Mouse (Mus musculus): ENCODE measurements around the gene Mef2c. TPM values are rescaled to one million over a fixed set of nuclear protein-coding genes. Genes with fewer than 3 reads are reported as not detected.

Gene Mef2c
- polyA plus RNA-seq, 1 experiment from 2014 or later, result 133 TPM

- Histone ChIP-seq H3K4me2 (no peak overlapping the region), H3K9ac (no peak overlapping the region), H3K9me3 (no peaks in the 10 kb centered on the region), H3K36me3 (peaks cover 6% of the 10 kb centered on the region; the same call in 1 of the 2 replicates), H3K27ac (no peak overlapping the region), H3K4me3 (no peak overlapping the region), H3K4me1 (no peaks in the 10 kb centered on the region), H3K27me3 (no peaks in the 10 kb centered on the region)
- 79% methylated on average over 7 of the region's 7 CpGs for WGBS
- ATAC-seq (ENCODE audit: insufficient number of reproducible peaks, low FRiP score, low TSS enrichment, low read depth), result no peak
Measured at GRCm38 (mm10) chr13:83656094-83656493, 152.3 kb downstream of the Mef2c start.

- Histone ChIP-seq H3K4me2 (no peak overlapping the region), H3K9me3 (no peaks in the 10 kb centered on the region), H3K27me3 (no peaks in the 10 kb centered on the region), H3K36me3 (peaks cover 6% of the 10 kb centered on the region; the same call in 1 of the 2 replicates), H3K4me1 (no peaks in the 10 kb centered on the region), H3K9ac (no peak overlapping the region), H3K27ac (no peak overlapping the region), H3K4me3 (no peak overlapping the region)
- WGBS, result 63% methylated on average over 4 of the region's 4 CpGs
- no peak for ATAC-seq (ENCODE audit: insufficient number of reproducible peaks, low FRiP score, low TSS enrichment, low read depth)
Measured at GRCm38 (mm10) chr13:83656773-83657172, 152.9 kb downstream of the Mef2c start.

GRCm38 (mm10) chr13:83660722-83661121 lies 156.9 kb downstream of the Mef2c start:
- no peak for ATAC-seq (ENCODE audit: insufficient number of reproducible peaks, low FRiP score, low TSS enrichment, low read depth)
- H3K9me3 ChIP-seq, result no peaks in the 10 kb centered on the region
- no peak overlapping the region for H3K4me3 ChIP-seq
- 65% methylated on average over 8 of the region's 8 CpGs for WGBS
- no peak overlapping the region for H3K9ac ChIP-seq
- no peaks in the 10 kb centered on the region for H3K27me3 ChIP-seq
- no peaks in the 10 kb centered on the region for H3K4me1 ChIP-seq
- no peak overlapping the region for H3K4me2 ChIP-seq
- H3K36me3 ChIP-seq, result peaks cover 6% of the 10 kb centered on the region; the same call in 1 of the 2 replicates
- H3K27ac ChIP-seq, result no peak overlapping the region

DNA sequence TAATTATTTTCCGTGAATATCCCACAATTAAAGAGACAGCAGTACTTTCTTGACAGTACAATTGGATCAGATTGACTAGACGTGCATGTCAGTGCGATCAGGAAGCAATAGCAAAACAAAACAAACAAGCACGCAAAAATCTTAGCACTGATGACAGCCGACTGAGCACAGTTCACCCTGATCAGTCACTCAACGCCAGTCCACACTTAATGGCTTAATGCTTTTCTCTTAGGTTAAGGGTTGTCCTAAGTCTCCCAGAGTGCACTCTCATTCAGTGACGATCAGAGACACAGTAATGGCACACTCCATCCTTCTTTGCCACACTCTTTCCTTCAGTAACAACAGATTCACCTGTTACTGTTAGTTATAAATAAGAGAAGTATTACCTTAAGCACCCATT lies 157.3 kb downstream of the Mef2c start:
- Histone ChIP-seq H3K27ac (no peak overlapping the region), H3K4me1 (no peaks in the 10 kb centered on the region), H3K4me3 (no peak overlapping the region), H3K4me2 (no peak overlapping the region), H3K27me3 (no peaks in the 10 kb centered on the region), H3K36me3 (peaks cover 5% of the 10 kb centered on the region; the same call in 1 of the 2 replicates), H3K9ac (no peak overlapping the region), H3K9me3 (no peaks in the 10 kb centered on the region)
- 75% methylated on average over 7 of the region's 7 CpGs for WGBS
- no peak for ATAC-seq (ENCODE audit: insufficient number of reproducible peaks, low FRiP score, low TSS enrichment, low read depth)

DNA sequence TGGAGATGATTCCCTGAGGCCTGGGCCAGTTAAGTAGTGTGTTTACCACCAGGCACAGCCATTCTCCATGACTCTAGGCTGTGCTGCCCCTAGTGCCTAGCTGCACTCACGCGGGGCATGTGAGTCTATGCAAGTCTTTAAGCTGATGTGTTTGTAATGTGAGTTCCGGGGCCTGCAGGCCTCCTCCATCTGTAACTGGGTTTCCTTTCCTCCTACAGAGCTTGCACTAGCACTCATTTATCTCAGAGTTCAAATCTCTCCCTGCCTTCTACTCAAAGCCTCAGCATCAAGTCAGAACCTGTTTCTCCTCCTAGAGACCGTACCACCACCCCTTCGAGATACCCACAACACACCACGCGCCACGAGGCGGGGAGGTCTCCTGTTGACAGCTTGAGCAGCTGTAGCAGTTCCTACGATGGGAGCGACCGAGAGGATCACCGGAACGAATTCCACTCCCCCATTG lies 158.3 kb downstream of the Mef2c start:
- Histone ChIP-seq H3K4me1 (no peaks in the 10 kb centered on the region), H3K36me3 (peaks cover 2% of the 10 kb centered on the region; the same call in 1 of the 2 replicates), H3K27me3 (no peaks in the 10 kb centered on the region), H3K27ac (no peak overlapping the region), H3K4me2 (no peak overlapping the region), H3K4me3 (no peak overlapping the region), H3K9ac (no peak overlapping the region), H3K9me3 (no peaks in the 10 kb centered on the region)
- WGBS, result 61% methylated on average over 14 of the region's 14 CpGs
- no peak for ATAC-seq (ENCODE audit: insufficient number of reproducible peaks, low FRiP score, low TSS enrichment, low read depth)

GRCm38 (mm10) chr13:83666179-83666578 lies 162.3 kb downstream of the Mef2c start:
- Histone ChIP-seq H3K27ac (no peak overlapping the region), H3K9me3 (no peaks in the 10 kb centered on the region), H3K4me2 (no peak overlapping the region), H3K4me3 (no peak overlapping the region), H3K4me1 (no peaks in the 10 kb centered on the region), H3K9ac (no peak overlapping the region), H3K36me3 (no peaks in the 10 kb centered on the region; the same call in 1 of the 2 replicates), H3K27me3 (no peaks in the 10 kb centered on the region)
- WGBS, result 92% methylated on average over 7 of the region's 7 CpGs
- no peak for ATAC-seq (ENCODE audit: insufficient number of reproducible peaks, low FRiP score, low TSS enrichment, low read depth)

GRCm38 (mm10) chr13:83667051-83667450 lies 163.2 kb downstream of the Mef2c start:
- Histone ChIP-seq H3K9ac (no peak overlapping the region), H3K9me3 (no peaks in the 10 kb centered on the region), H3K4me2 (no peak overlapping the region), H3K4me1 (no peaks in the 10 kb centered on the region), H3K4me3 (no peak overlapping the region), H3K27ac (no peak overlapping the region), H3K27me3 (no peaks in the 10 kb centered on the region), H3K36me3 (no peaks in the 10 kb centered on the region; the same call in 1 of the 2 replicates)
- ATAC-seq (ENCODE audit: insufficient number of reproducible peaks, low FRiP score, low TSS enrichment, low read depth), result no peak
- 82% methylated on average over 3 of the region's 3 CpGs for WGBS

- WGBS, result 69% methylated on average over 2 of the region's 2 CpGs
Measured at GRCm38 (mm10) chr13:83707611-83708010, 203.8 kb downstream of the Mef2c start.

GRCm38 (mm10) chr13:83712778-83713380 lies 209.0 kb downstream of the Mef2c start:
- no peak overlapping the region for H3K9ac ChIP-seq
- H3K4me2 ChIP-seq, result no peak overlapping the region
- 18% methylated on average over 5 of the region's 5 CpGs for WGBS
- H3K36me3 ChIP-seq, result no peaks in the 10 kb centered on the region
- no peak for ATAC-seq (ENCODE audit: insufficient number of reproducible peaks, low FRiP score, low TSS enrichment, low read depth)
- H3K4me1 ChIP-seq, result peaks cover 10% of the 10 kb centered on the region; the same call in 1 of the 2 replicates
- H3K27me3 ChIP-seq, result peaks cover 60% of the 10 kb centered on the region
- H3K9me3 ChIP-seq, result no peaks in the 10 kb centered on the region
- no peak overlapping the region for H3K27ac ChIP-seq
- H3K4me3 ChIP-seq, result no peak overlapping the region

More at GRCm38 (mm10) chr13:83707611-83708010, 203.8 kb downstream of the Mef2c start:
- Histone ChIP-seq H3K4me2 (no peak overlapping the region), H3K4me1 (no peaks in the 10 kb centered on the region), H3K4me3 (no peak overlapping the region), H3K27me3 (peaks cover 9% of the 10 kb centered on the region), H3K9me3 (no peaks in the 10 kb centered on the region), H3K27ac (no peak overlapping the region), H3K36me3 (no peaks in the 10 kb centered on the region), H3K9ac (no peak overlapping the region)
- ATAC-seq (ENCODE audit: insufficient number of reproducible peaks, low FRiP score, low TSS enrichment, low read depth), result no peak

GRCm38 (mm10) chr13:83713661-83714291 lies 209.9 kb downstream of the Mef2c start:
- H3K4me2 ChIP-seq, result no peak overlapping the region
- ATAC-seq (ENCODE audit: insufficient number of reproducible peaks, low FRiP score, low TSS enrichment, low read depth), result no peak
- H3K36me3 ChIP-seq, result no peaks in the 10 kb centered on the region
- 4% methylated on average over 19 of the region's 19 CpGs for WGBS
- H3K9me3 ChIP-seq, result no peaks in the 10 kb centered on the region
- no peak overlapping the region for H3K9ac ChIP-seq
- H3K27ac ChIP-seq, result no peak overlapping the region
- H3K4me3 ChIP-seq, result peak overlapping the region; percentile 5; the same call in 1 of the 2 replicates
- H3K4me1 ChIP-seq, result peaks cover 10% of the 10 kb centered on the region; the same call in 1 of the 2 replicates
- peaks cover 69% of the 10 kb centered on the region for H3K27me3 ChIP-seq

GRCm38 (mm10) chr13:83714466-83715307 lies 210.9 kb downstream of the Mef2c start:
- no peaks in the 10 kb centered on the region for H3K9me3 ChIP-seq
- H3K27ac ChIP-seq, result no peak overlapping the region
- under 1% methylated on average over 22 of the region's 22 CpGs for WGBS
- H3K36me3 ChIP-seq, result no peaks in the 10 kb centered on the region
- peaks cover 77% of the 10 kb centered on the region for H3K27me3 ChIP-seq
- no peak overlapping the region for H3K9ac ChIP-seq
- peaks cover 10% of the 10 kb centered on the region; the same call in 1 of the 2 replicates for H3K4me1 ChIP-seq
- 0 out of 2 replicates have a peak, but pooled peaks have one; percentile 48 for ATAC-seq (ENCODE audit: insufficient number of reproducible peaks, low FRiP score, low TSS enrichment, low read depth)
- peak overlapping the region; percentile 45 for H3K4me2 ChIP-seq
- peak overlapping the region; percentile 28 for H3K4me3 ChIP-seq

All from limb, embryonic 15.5 days (tissue).